Mouse (Mus musculus) left cerebral cortex, postnatal 10 days (tissue): ENCODE data around the gene Rab35. TPM values are rescaled to one million over a fixed set of nuclear protein-coding genes. Genes with fewer than 3 reads are reported as not detected.

Experiments
- DNase-seq, 2 experiments: peaks; one replicate each; pipeline ENCODE4 v3.0.0; 2021 to 2022; ENCODE audit warnings: low spot score in 2 of 2, mixed read lengths in 1 of 2; ENCODE audit errors: extremely low spot score in 1 of 2
- intact Hi-C: fragments of 180-260 bp; cut with DNase I; formaldehyde crosslinking; loops from one replicate; pipeline ENCODE4 v1.15.1; 2025
- microRNA-seq: library from miRNA; unstranded; fragments of <30 nt; microRNA quantifications from one replicate; pipeline ENCODE4 v1.2.0, GENCODE M21; 2022
- total RNA-seq, 2 experiments: library from RNA; stranded (reverse); gene quantifications; 2 replicates each; pipeline ENCODE4 v1.2.3; 2021

Gene Rab35
- total RNA-seq, 2 experiments from 2014 or later, result 91.6 to 94.6 TPM

DNA sequence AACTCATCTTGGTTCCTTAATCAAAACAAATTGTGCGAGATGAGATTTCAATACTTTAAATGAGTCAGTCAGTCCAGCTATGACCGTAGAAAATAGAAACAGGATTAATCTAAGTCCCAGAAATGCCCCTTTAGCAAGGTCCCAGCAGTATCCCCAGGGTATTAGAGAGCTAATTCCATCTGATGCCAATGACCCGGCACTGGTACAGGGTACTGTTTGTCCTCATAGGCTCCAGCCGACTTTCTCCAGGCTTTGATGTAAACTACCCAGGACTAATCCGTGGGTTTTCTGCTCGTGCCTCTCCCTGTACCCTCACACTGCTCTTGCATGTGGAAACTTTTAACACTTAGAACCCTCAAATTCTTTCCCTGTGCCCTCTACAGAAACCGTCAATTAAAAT lies 55.0 kb downstream of the Rab35 start:
- intact Hi-C loops, result no loop called here
- no peak for DNase-seq

DNA sequence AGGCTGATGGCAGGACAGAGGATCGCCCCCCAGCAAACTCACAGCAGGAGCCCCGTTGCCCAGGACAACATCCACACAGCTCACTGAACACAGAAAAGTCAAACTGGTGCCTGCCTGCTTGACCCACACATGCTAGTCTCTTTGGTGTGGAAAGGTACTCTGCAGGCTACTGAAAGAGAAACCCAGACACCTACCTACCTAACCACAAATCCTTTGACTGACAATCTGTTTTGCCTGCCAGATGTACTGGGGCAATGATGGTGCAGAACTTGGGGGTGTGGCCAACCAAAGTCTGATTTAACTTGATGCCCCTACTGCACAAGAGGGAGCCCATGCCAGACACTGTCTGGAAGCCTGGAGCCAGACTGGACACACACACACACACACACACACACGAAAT lies 61.6 kb downstream of the Rab35 start:
- DNase-seq, result no peak
- intact Hi-C loops, result no loop called here

DNA sequence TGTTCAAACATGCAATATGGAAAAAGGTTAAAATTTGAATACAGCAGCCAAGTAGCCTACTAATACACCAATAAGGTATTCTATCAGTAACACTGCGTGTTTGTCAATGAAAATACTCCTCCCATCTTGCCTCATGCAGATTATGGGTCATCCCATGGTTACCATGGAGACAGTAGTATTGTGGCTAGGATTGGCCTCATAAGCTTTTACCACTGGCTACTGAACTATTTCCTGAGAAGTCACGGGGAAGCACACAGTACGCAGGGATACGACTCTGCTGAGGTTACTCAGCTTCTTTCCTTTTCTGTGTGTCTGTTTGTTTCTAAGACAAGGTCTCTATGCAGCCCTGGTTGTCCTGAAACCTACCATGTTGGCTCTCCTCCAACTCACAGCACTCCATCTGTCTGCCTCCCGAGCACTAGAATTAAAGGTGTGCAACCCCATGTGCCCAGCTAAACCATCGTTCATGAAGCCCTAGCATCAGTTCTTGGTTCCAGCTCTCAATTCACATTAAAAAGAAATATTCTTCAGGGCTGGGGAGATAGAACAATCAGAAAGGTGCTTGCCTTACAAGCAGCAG lies 63.6 kb downstream of the Rab35 start:
- peak in 1 of 2 experiments; percentile 17 for DNase-seq
- intact Hi-C loops, result no loop called here

DNA sequence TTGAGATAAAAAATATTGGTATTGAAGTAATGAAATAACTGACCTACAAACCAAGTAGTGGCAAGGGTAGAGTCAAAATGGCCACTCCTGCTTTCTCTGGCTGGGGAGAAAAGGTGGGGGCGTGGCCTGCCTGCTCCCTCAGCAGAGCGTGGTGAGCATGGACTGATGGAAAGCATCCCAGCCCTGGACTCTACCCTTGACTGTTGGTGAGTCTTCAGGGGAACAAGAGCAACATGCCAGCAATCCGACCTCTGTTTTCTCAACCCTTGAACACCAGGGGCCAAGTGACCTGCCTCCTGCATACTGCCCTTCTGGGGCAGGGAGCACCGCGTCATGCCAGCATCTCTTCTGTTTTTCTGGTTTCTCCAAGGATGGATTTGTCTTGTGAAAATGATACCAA lies 65.1 kb downstream of the Rab35 start:
- intact Hi-C loops, result no loop called here
- no peak for DNase-seq

Small RNA genes lying within 50 kb of the gene (microRNA-seq; reads per million reads assigned to microRNA genes)
- gene Mir7030, result not detected

Other genes with a start within 250 kb of the Rab35 start
- gene Msi1, start 202.3 kb upstream of the Rab35 start, total RNA-seq, result 10 to 100 TPM; 54.2 to 58.0 TPM
- not detected for gene Pla2g1b, start 165.6 kb upstream of the Rab35 start, total RNA-seq
- gene Sirt4, start 147.2 kb upstream of the Rab35 start, total RNA-seq, result 10 to 100 TPM; 26.8 to 31.2 TPM
- 10 to 100 TPM; 18.8 to 20.8 TPM for gene Pxn, start 125.2 kb upstream of the Rab35 start, total RNA-seq
- 100 to 1,000 TPM; 400 to 410 TPM for gene Rplp0, start 72.4 kb upstream of the Rab35 start, total RNA-seq
- 10 to 100 TPM; 71.3 to 75.0 TPM for gene Gcn1l1, start 66.7 kb upstream of the Rab35 start, total RNA-seq
- gene Bicdl1, start 99.7 kb downstream of the Rab35 start, total RNA-seq, result 100 to 1,000 TPM; 120 to 129 TPM
- gene Cit, start 213.4 kb downstream of the Rab35 start, total RNA-seq, result 100 to 1,000 TPM; 105 to 116 TPM